Mouse (Mus musculus): ENCODE data around the gene Zfp800. TPM values are rescaled to one million over a fixed set of nuclear protein-coding genes. Genes with fewer than 3 reads are reported as not detected.

The Zfp800 gene
- polyA plus RNA-seq, 1 experiment from 2014 or later = 17.5 TPM

DNA sequence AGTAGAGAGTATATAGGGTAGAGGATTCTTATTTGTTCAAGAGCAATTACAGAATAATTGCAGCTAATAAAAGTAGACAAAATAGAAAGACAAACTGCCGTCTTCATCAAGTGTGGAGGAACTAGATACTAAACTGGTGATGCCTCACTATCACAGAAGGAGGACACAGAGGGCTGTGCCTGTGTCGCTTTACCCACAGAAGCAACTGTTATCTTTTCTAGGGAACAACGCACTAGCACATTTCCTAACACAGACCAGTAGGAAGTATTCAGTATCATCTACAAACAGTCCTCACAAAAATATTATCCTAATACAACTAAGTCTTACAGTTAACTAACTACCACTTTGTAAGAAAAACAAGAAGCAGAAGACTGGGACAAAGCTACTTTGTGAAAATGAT is 71.1 kb downstream of the Zfp800 start:
- Histone ChIP-seq H3K4me1 (replicated peaks) (peaks cover 4% of the 10 kb centered on the region), H3K9me3 (no peaks in the 10 kb centered on the region), H3K4me3 (no peak overlapping the region), H3K27ac (no peak overlapping the region), H3K27me3 (ENCODE audit: insufficient read depth, poor library complexity, severe bottlenecking) (no peaks in the 10 kb centered on the region), H3K36me3 (0 out of 2 replicates have a peak, but pooled peaks cover 6% of the 10 kb centered on the region)
- 86% methylated on average over 3 of the region's 3 CpGs for WGBS
- no peak for DNase-seq (ENCODE audit: low spot score)

DNA sequence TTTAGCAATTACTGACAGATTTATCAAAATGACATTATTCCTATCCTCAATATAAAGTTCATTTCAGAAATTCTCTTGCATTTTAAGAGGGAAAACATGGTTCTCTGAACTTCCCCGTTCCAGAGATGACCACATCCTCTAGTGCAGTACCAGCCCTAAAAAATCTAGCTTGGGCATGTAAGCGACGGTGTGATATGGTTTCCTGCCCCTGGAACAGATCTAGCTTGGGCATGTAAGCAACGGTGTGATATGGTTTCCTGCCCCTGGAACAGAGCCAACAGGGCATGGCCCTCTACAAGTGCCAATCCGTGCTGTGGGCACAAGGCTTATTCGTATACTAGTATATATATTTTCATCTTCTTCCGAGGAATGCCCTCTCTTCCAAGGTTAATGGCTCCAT is 75.4 kb downstream of the Zfp800 start:
- no peaks in the 10 kb centered on the region for H3K27me3 ChIP-seq (ENCODE audit: insufficient read depth, poor library complexity, severe bottlenecking)
- H3K27ac ChIP-seq = no peak overlapping the region
- no peak for DNase-seq (ENCODE audit: low spot score)
- 88% methylated on average over 7 of the region's 7 CpGs for WGBS
- H3K9me3 ChIP-seq = no peaks in the 10 kb centered on the region
- H3K4me3 ChIP-seq = no peak overlapping the region
- no peaks in the 10 kb centered on the region for H3K4me1 ChIP-seq (replicated peaks)
- 0 out of 2 replicates have a peak, but pooled peaks cover 6% of the 10 kb centered on the region for H3K36me3 ChIP-seq

DNA sequence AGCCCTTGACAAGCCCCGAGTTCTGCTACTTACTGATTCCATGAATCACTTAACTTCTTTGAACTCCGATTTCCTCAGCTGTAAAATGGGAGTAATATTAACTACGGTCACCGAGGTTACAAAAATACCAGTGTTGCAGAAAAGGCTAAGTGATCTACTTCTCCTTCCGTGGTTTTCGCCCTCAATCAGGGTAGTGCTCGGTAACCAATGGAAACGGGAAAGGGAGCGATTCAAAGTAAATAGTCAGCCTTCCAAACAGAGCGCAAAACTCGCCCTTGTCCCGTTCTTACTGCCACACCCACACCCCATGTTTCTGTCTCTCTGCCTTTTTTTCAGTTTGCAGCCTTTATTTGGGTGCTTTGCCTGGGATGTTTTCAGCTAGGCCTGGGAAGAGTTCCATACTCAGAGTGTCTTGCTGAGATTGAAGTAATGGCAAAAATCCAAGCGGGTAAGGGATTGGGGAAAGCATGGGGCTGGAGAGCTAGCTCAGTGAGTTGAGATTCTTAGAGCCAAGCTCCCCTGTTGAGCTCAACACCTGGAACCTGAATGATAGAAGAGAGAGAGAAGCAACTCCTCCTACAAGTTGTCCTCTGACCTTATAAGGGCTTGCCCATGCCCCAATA is 78.0 kb downstream of the Zfp800 start:
- 0 out of 2 replicates have a peak, but pooled peaks cover 6% of the 10 kb centered on the region for H3K36me3 ChIP-seq
- H3K4me1 ChIP-seq (replicated peaks) = no peaks in the 10 kb centered on the region
- no peak for DNase-seq (ENCODE audit: low spot score)
- no peak overlapping the region for H3K4me3 ChIP-seq
- no peaks in the 10 kb centered on the region for H3K27me3 ChIP-seq (ENCODE audit: insufficient read depth, poor library complexity, severe bottlenecking)
- H3K9me3 ChIP-seq = no peaks in the 10 kb centered on the region
- H3K27ac ChIP-seq = no peak overlapping the region
- WGBS = 86% methylated on average over 13 of the region's 13 CpGs

DNA sequence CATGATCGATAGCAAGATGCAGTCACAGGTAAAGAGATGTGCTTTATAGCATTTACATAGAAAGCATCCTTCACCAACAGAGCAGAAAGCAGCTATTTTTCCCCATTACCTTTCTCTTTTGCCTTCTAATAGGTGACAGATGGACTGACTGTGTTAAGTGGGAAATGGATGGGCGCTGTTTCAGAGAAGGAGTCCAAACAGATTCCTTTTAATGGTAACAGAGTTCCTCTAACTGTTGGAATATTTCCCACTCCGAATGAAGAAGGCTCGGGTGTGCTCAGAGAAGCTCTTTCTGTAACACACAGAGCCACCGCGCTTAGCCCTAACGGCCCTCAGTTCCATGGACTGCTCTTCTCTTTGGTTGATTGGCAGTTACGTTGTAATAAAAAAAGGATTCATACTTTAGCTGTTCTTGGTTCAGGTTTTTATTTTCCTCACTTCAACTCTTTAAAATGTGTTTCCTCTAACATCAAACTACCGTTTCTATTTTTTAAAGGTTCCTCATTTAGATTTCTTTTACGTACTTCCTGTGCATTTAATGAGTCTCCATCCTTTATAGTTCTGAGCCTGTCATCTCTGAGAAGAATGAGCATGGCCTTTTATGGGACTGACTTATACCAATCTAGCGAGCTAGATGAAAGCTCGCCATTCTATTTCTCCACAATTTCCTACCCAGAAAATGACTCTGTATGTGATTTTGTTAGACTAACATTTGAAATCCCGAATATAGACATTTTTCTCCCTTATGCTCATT is 78.8 kb downstream of the Zfp800 start:
- no peak overlapping the region for H3K27ac ChIP-seq
- H3K4me1 ChIP-seq (replicated peaks) = no peaks in the 10 kb centered on the region
- no peaks in the 10 kb centered on the region for H3K27me3 ChIP-seq (ENCODE audit: insufficient read depth, poor library complexity, severe bottlenecking)
- WGBS = 90% methylated on average over 13 of the region's 13 CpGs
- no peak for DNase-seq (ENCODE audit: low spot score)
- H3K36me3 ChIP-seq = 0 out of 2 replicates have a peak, but pooled peaks cover 6% of the 10 kb centered on the region
- no peak overlapping the region for H3K4me3 ChIP-seq
- H3K9me3 ChIP-seq = no peaks in the 10 kb centered on the region

DNA sequence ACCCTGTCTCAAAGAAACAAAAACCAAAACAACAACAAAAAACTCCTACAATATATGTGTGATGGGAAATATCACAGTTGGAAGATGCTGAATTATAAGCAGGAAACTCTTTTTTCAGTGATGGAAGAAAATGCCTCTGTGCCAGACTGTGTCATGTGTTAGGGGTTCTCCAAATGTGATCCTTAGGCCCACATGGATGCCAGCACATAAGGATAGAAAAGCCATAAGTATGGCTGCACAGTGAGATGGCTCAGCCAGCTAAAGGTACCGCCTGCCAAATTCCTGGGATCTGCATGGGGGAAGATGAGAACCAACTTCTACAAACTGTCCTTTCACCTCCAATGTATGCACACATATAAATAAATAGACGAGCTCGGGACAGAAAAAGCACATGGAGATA is 82.6 kb downstream of the Zfp800 start:
- Histone ChIP-seq H3K27ac (no peak overlapping the region), H3K4me3 (no peak overlapping the region), H3K27me3 (ENCODE audit: insufficient read depth, poor library complexity, severe bottlenecking) (no peaks in the 10 kb centered on the region), H3K9me3 (no peaks in the 10 kb centered on the region), H3K4me1 (replicated peaks) (no peaks in the 10 kb centered on the region), H3K36me3 (no peaks in the 10 kb centered on the region)
- WGBS = 92% methylated on average over 3 of the region's 3 CpGs
- no peak for DNase-seq (ENCODE audit: low spot score)

DNA sequence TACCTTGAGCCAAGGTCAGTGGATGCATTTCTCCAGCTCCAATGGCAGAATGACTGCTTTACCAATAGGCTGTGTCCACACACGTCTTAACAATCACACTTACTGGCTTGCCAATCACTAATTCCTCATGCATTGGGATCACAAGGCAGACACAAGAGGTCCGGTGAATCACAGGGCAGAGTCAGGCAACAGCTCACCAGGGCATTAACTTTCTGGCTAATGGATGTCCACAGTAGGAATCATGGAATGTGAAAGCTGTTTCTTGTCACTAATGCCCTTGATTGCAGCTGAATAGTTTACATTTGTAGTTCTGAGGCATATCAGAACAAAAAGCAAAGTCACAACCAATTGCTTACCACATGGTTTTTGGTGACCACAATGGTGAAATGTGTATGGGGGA is 85.7 kb downstream of the Zfp800 start:
- H3K36me3 ChIP-seq = no peaks in the 10 kb centered on the region
- no peak overlapping the region for H3K27ac ChIP-seq
- no peak overlapping the region for H3K4me3 ChIP-seq
- no peak for DNase-seq (ENCODE audit: low spot score)
- no peaks in the 10 kb centered on the region for H3K9me3 ChIP-seq
- H3K27me3 ChIP-seq (ENCODE audit: insufficient read depth, poor library complexity, severe bottlenecking) = no peaks in the 10 kb centered on the region
- no peaks in the 10 kb centered on the region for H3K4me1 ChIP-seq (replicated peaks)
- 82% methylated on average over 2 of the region's 2 CpGs for WGBS

DNA sequence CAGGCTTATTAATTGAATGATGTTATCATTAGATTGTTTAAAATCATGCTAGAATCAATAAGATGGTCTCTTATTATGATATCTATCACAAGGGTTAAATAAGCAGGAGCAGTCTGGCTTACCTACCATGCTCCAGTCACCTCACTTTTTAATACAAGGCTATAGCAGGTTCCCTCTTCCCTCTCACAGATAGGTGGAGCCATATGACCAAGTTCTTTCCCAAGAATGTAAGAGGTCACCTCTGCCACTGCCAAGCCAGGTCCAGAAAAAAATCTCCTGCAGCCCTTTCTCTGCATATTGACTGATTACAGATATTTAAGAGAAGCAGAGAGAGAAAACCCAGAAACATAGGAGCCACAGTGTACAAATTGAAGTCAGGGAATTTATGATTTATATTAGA is 88.1 kb downstream of the Zfp800 start:
- H3K36me3 ChIP-seq = no peaks in the 10 kb centered on the region
- H3K9me3 ChIP-seq = no peaks in the 10 kb centered on the region
- DNase-seq (ENCODE audit: low spot score) = no peak
- no peaks in the 10 kb centered on the region for H3K4me1 ChIP-seq (replicated peaks)
- H3K27me3 ChIP-seq (ENCODE audit: insufficient read depth, poor library complexity, severe bottlenecking) = no peaks in the 10 kb centered on the region
- H3K4me3 ChIP-seq = no peak overlapping the region
- H3K27ac ChIP-seq = no peak overlapping the region

DNA sequence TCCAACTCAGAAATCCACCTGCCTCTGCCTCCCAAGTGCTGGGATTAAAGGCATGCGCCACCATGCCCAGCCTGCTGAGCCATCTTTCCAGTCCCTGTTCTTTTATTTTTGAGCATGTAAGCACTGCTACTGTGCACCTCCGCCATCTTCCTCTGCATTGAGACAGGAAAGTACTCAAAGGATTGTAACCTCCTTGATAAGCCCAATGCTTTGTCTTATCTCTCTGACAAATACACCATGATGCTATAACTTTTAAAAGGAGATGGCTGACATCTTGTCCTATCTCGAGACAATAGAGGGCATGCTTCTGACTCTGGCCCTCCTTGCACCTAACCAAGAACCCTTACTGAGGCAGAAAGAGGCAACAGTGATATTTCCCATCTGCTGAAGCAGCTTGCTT is 88.9 kb downstream of the Zfp800 start:
- no peaks in the 10 kb centered on the region for H3K4me1 ChIP-seq (replicated peaks)
- no peaks in the 10 kb centered on the region for H3K9me3 ChIP-seq
- WGBS = 91% methylated on average over 3 of the region's 3 CpGs
- no peak for DNase-seq (ENCODE audit: low spot score)
- H3K27me3 ChIP-seq (ENCODE audit: insufficient read depth, poor library complexity, severe bottlenecking) = no peaks in the 10 kb centered on the region
- H3K36me3 ChIP-seq = no peaks in the 10 kb centered on the region
- H3K4me3 ChIP-seq = no peak overlapping the region
- no peak overlapping the region for H3K27ac ChIP-seq

DNA sequence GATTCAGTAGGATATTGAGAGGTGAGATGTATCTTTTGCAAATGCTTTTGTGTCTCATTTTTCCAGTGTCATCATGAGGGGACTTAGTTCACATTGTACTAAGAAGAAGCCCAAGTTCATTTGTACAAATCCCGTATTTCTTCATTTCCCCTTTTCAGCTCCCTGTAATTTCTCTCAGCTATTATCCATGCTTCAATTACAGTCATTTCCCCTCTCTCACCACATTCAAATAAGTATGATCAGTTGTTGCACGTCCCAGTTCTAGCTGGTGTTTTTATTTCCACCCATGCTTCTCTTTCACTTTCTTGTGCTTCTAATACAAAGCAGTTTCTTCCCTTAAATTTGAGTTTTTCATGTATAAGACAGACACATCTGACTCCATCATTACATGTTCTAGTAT is 91.1 kb downstream of the Zfp800 start:
- no peak for DNase-seq (ENCODE audit: low spot score)
- Histone ChIP-seq H3K36me3 (no peaks in the 10 kb centered on the region), H3K4me3 (no peak overlapping the region), H3K4me1 (replicated peaks) (no peaks in the 10 kb centered on the region), H3K27ac (no peak overlapping the region), H3K9me3 (no peaks in the 10 kb centered on the region), H3K27me3 (ENCODE audit: insufficient read depth, poor library complexity, severe bottlenecking) (no peaks in the 10 kb centered on the region)
- WGBS = 81% methylated on average over 2 of the region's 2 CpGs

DNA sequence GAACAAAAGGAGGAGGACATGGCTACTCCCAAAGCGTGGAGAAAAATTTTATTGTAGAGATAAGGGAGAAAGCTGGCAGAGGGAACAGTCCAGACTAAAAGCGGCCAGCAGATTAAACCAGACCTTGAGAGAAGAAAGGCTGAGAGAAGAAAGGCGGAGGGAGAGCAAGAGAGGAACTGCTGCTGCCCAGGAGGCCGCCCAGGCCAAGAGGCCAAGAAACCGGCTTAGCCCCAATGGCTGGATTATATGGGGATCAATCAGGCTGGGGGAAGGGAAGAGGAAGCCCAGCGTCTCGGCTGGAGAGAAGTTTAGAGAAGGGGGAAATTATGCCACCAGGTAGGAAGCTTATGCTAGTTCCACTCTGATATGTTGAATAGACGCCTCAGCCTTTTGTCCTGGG is 101.5 kb downstream of the Zfp800 start:
- 24% methylated on average over 8 of the region's 8 CpGs for WGBS
- Histone ChIP-seq H3K27ac (no peak overlapping the region), H3K27me3 (ENCODE audit: insufficient read depth, poor library complexity, severe bottlenecking) (no peaks in the 10 kb centered on the region), H3K9me3 (no peaks in the 10 kb centered on the region), H3K4me3 (no peak overlapping the region), H3K4me1 (replicated peaks) (peaks cover 12% of the 10 kb centered on the region), H3K36me3 (no peaks in the 10 kb centered on the region)
- DNase-seq (ENCODE audit: low spot score) = no peak

DNA sequence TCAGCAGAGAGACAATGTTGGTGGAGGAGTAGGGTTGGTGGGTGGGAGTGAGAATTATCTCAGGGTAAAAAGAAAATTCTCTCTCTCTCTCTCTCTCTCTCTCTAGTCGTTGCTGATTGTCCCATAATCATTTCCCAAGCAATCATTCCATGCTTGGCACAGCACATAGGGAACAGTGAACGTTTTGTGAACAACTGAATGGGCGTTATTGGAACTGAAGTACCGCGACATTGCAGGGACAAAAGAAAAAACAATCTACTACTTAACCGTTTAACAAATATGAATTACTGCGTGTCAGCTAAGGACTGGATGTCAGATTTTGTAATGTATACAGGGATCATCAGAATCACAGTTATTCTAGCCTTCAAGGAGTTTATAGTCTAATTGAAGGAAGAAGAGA is 102.2 kb downstream of the Zfp800 start:
- Histone ChIP-seq H3K27me3 (ENCODE audit: insufficient read depth, poor library complexity, severe bottlenecking) (no peaks in the 10 kb centered on the region), H3K4me3 (no peak overlapping the region), H3K36me3 (no peaks in the 10 kb centered on the region), H3K27ac (no peak overlapping the region), H3K4me1 (replicated peaks) (peaks cover 12% of the 10 kb centered on the region), H3K9me3 (no peaks in the 10 kb centered on the region)
- DNase-seq (ENCODE audit: low spot score) = no peak
- WGBS = 67% methylated on average over 7 of the region's 7 CpGs

DNA sequence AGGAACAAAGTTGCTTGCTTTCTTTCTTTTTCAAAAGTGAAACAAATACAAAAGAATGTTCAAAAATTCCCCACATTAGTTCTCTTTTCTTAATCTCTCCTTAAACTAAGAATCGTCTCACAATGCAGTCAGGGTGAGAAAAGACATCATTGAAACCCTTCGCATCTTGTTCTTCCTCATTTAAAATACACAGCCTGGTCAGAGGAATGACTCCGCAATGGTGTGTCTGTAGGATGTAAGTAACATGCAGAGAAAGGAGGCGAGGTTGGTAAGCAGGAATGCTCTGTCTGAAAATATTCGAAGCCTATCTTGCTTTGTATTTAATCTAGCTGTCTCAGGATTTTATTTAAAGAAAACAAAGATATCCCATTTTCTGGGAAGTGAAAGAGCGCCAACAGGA is 105.0 kb downstream of the Zfp800 start:
- 89% methylated on average over 6 of the region's 6 CpGs for WGBS
- Histone ChIP-seq H3K4me3 (no peak overlapping the region), H3K36me3 (no peaks in the 10 kb centered on the region), H3K9me3 (no peaks in the 10 kb centered on the region), H3K27me3 (ENCODE audit: insufficient read depth, poor library complexity, severe bottlenecking) (no peaks in the 10 kb centered on the region), H3K4me1 (replicated peaks) (peaks cover 12% of the 10 kb centered on the region), H3K27ac (no peak overlapping the region)
- DNase-seq (ENCODE audit: low spot score) = no peak

DNA sequence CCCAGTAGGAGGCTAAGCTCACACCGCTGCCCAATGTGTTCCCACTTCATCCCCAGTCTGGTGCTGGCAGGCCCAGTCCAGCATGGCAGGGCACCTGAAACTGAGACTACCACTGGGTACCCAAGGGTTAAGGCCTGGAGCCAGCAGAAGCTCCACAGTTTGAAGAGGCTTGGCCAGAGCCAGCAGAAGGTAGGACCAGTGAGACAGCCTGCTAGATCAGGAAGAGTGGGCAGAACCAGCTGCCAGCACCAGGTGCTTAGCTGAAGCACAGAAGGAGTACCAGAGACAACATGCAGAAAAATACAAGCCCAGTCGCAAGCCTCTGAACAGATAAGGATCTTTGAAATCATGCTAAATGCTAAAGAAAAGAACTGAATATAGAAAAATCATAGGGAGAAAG is 117.9 kb downstream of the Zfp800 start:
- WGBS = 74% methylated on average over 2 of the region's 2 CpGs

More for the DNA sequence above, 117.9 kb downstream of the Zfp800 start:
- DNase-seq (ENCODE audit: low spot score) = no peak
- Histone ChIP-seq H3K4me1 (replicated peaks) (no peaks in the 10 kb centered on the region), H3K27me3 (ENCODE audit: insufficient read depth, poor library complexity, severe bottlenecking) (no peaks in the 10 kb centered on the region), H3K9me3 (peaks cover 7% of the 10 kb centered on the region; the same call in 1 of the 2 replicates), H3K4me3 (no peak overlapping the region), H3K27ac (no peak overlapping the region), H3K36me3 (no peaks in the 10 kb centered on the region)

Measured in hindbrain, embryonic 10.5 days (tissue).